Mouse (Mus musculus) cerebellum, postnatal 4 days (tissue): Measurements from ENCODE around the gene Ptx4.
A peak's percentile ranks its signal among the peaks of the same experiment; 100 is the strongest.

ENCODE experiments used
- DNase-seq, 2 experiments: peaks; one replicate each; pipeline ENCODE4 v3.0.0; 2022; ENCODE audit warnings: low spot score in 2 of 2, mixed read lengths in 1 of 2

The Ptx4 gene

DNA sequence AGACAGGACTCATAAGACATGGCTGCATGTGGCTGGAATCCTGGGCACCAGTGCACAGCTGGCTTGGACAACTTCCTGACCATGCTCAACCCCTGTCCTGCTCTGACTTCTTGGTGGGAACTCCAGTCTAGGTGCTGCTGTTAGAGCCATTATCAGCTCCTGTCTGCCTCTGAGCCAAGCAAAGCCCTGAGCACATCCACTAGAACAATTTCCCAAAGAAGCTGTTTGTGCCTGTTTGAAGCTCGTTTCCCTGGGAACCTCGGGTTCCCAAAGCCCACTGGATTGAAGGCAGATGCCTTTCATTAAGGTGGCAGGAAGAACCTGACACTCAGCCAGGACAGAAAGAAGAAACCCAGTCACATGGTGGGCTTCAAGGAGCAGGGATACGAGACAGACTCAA is at the start of gene Ptx4:
Ptx4 (plus strand) TSS at position 355 of the 400 bp plus-strand sequence.
- no peak for DNase-seq

- DNase-seq: no peak
Observed at GRCm38 (mm10) chr17:25076906-25077305, 43.7 kb upstream of the Ptx4 start.

DNA sequence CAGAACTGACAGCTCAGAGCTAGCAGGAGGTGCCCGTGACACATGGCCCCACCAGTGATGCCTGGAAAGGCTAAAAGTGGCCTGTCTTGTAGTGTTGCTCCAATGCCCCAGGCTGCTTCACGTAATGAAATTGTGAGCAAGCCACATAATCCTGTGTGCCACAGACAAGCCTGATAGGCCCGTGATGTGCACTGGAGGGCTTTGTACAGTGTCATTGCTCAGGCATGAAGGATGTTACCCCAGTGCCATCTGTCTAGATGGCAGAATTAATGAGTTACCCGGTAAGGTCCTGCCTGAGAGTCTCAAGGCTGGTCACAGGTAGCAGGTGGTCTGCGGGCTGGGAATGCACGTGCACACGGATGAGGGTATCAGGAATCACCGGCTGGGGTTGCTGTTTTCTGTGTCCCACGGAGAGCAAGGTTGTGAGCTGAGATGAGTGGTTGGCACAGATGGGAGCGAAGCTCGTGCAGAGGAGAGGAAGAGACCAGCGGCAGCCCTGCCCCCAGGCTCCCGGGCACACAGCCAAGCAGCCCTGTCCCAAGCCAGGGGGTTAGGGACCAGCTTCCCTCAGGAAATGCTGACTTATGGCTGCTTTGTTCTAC is 42.7 kb upstream of the Ptx4 start:
- DNase-seq: peak; percentile 43 to 80

DNA sequence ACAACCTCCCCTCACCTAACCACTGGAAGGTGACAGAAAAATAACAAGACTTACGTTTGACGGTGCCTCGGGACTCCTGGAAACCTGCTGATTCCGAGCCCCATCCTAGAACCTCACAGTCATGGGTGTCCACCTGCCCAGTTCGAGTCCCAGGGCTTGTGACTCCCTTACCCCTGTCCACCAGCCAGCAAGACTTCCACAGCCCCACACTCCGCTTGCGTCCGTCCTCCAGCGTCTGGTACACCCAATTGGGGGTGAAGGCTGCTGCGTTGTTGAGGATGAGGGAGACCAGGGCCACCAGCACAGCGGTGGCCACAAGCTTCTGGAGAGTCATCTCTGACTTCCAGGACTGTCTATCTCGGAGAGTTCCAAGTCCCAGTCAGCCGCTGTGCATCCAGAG is 40.4 kb upstream of the Ptx4 start:
- no peak for DNase-seq

- DNase-seq: no peak
Observed at GRCm38 (mm10) chr17:25080960-25081381, 39.6 kb upstream of the Ptx4 start.

DNA sequence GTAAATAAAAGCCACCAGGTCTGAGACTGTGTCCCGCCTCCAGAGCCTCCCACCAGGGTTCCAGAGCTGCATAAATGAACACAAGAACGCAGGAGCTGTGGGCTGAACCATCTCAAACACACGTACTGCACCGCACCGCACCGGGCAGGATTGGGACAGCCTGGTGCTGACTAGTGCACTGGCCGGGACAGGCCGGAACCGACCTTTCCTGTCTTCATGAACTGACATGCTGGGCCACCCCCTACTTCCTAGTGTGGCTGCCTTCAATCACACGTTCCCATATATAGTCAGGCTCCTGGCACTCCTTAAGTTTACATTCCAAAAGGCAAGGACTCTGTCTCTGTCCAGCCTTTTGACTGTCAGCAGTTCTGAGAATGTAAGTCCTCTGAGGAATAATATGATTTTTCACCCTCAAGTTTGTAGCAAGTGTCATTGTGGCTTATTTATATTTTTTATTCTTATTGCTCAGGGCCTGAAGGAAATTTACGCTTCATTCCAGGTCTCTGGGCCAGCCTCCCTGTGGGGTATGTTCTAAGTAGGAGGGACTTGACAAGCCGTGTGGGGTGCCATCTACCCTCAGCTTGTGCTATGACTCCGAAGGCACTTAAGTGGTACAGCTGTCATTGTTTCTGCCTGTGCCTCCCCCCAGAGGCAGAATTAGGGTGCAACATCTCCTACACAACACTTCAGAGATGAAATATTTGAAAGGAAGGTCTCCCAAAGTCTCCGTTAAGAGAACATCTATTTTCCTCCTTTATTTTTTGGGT is 38.3 kb upstream of the Ptx4 start:
- no peak for DNase-seq

GRCm38 (mm10) chr17:25082887-25083286 is 37.7 kb upstream of the Ptx4 start:
- DNase-seq: no peak

GRCm38 (mm10) chr17:25083444-25083931 is 37.1 kb upstream of the Ptx4 start, which contains the start of gene Tmem204:
Gene Tmem204, minus strand, starts transcription at chr17:25083591.
- DNase-seq: no peak

- no peak for DNase-seq
Observed at GRCm38 (mm10) chr17:25084835-25085385, 35.6 kb upstream of the Ptx4 start.

- DNase-seq: no peak
Observed at GRCm38 (mm10) chr17:25086724-25087123, 33.8 kb upstream of the Ptx4 start.

DNA sequence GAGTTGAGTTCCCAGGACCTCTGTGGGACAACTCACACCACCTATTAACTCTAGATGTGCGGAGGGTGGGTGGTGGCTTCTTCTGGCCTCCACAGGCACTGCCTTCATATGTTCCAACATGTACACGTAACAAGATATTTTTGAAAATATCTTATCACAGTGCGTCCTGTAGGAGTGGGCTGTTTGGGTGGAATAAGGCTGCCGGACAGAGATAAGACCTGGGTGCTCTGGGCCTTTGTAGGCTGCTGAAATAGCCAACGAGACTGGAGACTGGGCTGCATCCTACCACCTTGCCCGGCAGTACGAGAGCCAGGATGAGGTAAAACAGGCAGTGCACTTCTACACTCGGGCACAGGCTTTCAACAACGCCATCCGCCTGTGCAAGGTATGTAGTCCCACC is 31.4 kb upstream of the Ptx4 start:
- no peak for DNase-seq

GRCm38 (mm10) chr17:25090450-25090849 is 30.1 kb upstream of the Ptx4 start:
- no peak for DNase-seq

GRCm38 (mm10) chr17:25096221-25096620 is 24.3 kb upstream of the Ptx4 start:
- no peak for DNase-seq

DNA sequence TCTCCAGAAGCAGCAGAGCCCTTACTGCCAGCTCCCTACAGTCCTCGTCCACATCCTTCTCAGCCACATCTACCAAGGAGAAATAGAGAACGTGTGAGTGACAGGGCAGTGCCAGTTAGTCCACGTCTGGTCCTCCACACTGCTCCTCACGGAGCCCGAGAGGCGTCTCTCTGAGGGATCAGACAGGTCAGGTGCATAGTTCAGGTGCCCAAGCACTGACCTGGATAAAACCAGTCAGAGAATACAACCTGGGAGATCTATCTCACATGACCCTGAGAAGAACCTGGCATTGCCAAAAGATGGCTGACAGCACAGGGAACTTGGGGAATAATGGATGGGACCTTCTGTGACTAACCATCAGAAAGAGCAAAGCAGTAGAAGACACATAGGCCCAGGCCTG is 20.5 kb upstream of the Ptx4 start:
- no peak for DNase-seq

- no peak for DNase-seq
Observed at GRCm38 (mm10) chr17:25101338-25101737, 19.2 kb upstream of the Ptx4 start.

DNA sequence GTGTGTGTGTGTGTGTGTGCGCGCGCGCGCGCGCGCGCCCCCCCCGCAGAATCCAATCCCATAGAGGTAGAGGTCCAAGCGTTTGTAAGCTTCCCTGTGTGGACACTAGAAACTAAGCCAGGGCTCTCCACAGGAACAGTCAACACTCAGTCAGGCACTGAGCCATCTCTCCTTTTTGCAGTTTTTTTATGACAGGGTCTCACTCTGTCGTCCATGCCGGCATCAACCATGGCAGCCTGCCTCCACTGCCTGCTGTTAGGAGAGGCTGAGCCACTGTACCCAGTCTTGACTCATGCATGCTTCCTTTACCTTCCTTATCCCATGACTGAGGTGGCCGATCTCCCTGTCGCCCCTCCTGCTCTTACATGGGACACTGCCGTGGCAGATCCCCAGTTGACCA is 12.8 kb upstream of the Ptx4 start:
- DNase-seq: no peak

DNA sequence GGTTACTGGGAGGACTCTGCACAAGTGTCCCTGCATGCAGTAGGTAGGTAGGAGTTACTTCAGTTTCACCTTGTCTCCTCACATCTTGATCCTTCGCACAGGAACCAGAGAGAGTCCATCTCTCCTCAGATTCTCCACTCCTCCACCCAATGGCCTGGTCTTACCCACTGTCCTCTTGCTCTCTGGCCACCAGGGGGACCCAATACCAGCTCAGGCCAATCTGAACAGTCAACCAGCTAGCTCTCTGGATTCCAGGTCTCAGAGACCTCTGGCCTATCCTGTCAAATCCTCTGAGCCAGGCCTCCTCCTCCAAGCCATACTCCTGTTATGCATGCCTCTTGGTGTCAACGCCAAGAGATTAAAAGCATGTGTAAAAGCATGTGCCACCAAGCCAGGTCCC is 11.0 kb upstream of the Ptx4 start:
- DNase-seq: peak in 1 of 2 experiments; percentile 45

DNA sequence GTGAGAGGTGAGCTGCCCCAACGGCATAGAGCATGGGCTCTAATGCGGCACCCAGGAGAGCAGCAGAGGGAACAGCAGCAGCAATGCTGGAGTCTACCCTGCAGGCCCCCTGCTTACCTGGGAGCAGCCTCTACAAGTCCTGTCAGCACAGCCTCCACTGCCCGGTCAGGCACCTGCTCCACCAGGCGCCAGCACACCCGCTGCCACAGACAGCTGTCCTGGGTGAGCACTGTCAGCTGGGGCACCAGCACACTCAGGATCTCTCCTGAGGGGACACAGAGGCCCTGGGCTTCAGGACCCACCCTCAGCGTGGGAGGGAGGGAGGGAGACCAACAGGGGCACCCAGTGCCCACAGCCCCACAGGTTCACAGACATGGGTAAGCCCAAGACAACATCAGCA is 10.0 kb upstream of the Ptx4 start:
- no peak for DNase-seq

- DNase-seq: no peak
Observed at GRCm38 (mm10) chr17:25111220-25111619, 9.3 kb upstream of the Ptx4 start.

- peak in 1 of 2 experiments; percentile 63 for DNase-seq
Observed at GRCm38 (mm10) chr17:25111739-25112422, 8.7 kb upstream of the Ptx4 start.

DNA sequence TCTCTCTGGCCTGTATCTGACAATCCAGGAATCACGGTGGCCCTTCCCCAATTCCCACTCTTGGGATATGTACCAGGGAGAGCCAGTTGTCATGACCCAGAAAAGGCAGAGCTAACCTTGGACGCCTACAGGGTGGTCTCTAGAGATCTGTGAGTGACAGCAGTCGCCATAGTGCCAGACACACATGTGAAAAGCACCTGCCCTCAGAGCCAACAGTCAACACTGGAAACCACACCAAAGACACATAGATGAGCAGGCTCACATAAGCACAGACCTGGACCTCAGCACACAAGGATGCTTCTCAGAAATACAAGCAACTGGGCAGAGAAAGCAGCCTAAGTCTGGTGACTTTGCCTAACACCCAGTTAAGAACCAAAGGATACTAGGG is 8.1 kb upstream of the Ptx4 start:
- no peak for DNase-seq

GRCm38 (mm10) chr17:25114908-25115645 is 5.5 kb upstream of the Ptx4 start:
- DNase-seq: no peak
